ENCODE assay signal across 8 mouse cellular contexts in genomic region chr11:18957805-18958770, GRCm38 (mm10).
DNase-seq lines count a peak whose midpoint lies in the region; ATAC-seq and TF ChIP-seq lines count a peak whose summit lies in the region.

No protein-coding gene starts in this region.

- no peaks in the 10 kb centered on the region for H3K9me3 ChIP-seq in heart, postnatal 0 days (replicated peaks; ENCODE audit: control insufficient read depth, low read length)
- no peaks in the 10 kb centered on the region for H3K9me3 ChIP-seq in limb, embryonic 14.5 days (ENCODE audit: control insufficient read depth, low read length)
- H3K9me3 ChIP-seq in midbrain, embryonic 15.5 days = no peaks in the 10 kb centered on the region

- peak; percentile 69 for TF ChIP-seq EP300 in heart, postnatal 0 days (IDR thresholded peaks at IDR 0.05; ENCODE audit: low read depth)

- H3K4me2 ChIP-seq in heart, postnatal 0 days (ENCODE audit: low read depth, low read length) = peak overlapping the region; percentile 54
- H3K4me2 ChIP-seq in limb, embryonic 14.5 days (replicated peaks; ENCODE audit: low read depth, low read length, severe bottlenecking) = peak overlapping the region; percentile 39
- peak overlapping the region; percentile 41 for H3K4me2 ChIP-seq in midbrain, embryonic 15.5 days

- H3K27ac ChIP-seq in thymus, adult 2 months (ENCODE audit: control insufficient read depth, insufficient read depth, low read length) = no peak overlapping the region
- peak overlapping the region; percentile 91 for H3K27ac ChIP-seq in heart, postnatal 0 days (ENCODE audit: low read depth)
- no peak overlapping the region for H3K27ac ChIP-seq in limb, embryonic 14.5 days (replicated peaks; ENCODE audit: low read depth, low read length)
- H3K27ac ChIP-seq in midbrain, embryonic 15.5 days = 0 out of 2 replicates have a peak overlapping the region, but pooled peaks have one; percentile 39

- no peaks in the 10 kb centered on the region for H3K27me3 ChIP-seq in thymus, adult 2 months (ENCODE audit: control insufficient read depth, insufficient read depth, low read length)
- no peaks in the 10 kb centered on the region for H3K27me3 ChIP-seq in heart, postnatal 0 days (ENCODE audit: control insufficient read depth, insufficient read depth, low read length)
- H3K27me3 ChIP-seq in limb, embryonic 14.5 days (ENCODE audit: control insufficient read depth, insufficient read depth, low read length) = no peaks in the 10 kb centered on the region
- H3K27me3 ChIP-seq in midbrain, embryonic 15.5 days (replicated peaks) = no peaks in the 10 kb centered on the region

- H3K9ac ChIP-seq in heart, postnatal 0 days (replicated peaks; ENCODE audit: low read depth, low read length) = peak overlapping the region; percentile 13; the same call in 1 of the 2 replicates
- no peak overlapping the region for H3K9ac ChIP-seq in limb, embryonic 14.5 days (ENCODE audit: low read depth, low read length, severe bottlenecking)
- no peak overlapping the region for H3K9ac ChIP-seq in midbrain, embryonic 15.5 days

- 18% methylated on average over 12 of the region's 12 CpGs for WGBS in thymus, adult 2 months
- 9% methylated on average over 12 of the region's 12 CpGs for WGBS in heart, postnatal 0 days
- WGBS in limb, embryonic 14.5 days = 41% methylated on average over 12 of the region's 12 CpGs
- WGBS in midbrain, embryonic 15.5 days = 51% methylated on average over 12 of the region's 12 CpGs

- peak; percentile 81 for ATAC-seq in heart, postnatal 0 days (ENCODE audit: insufficient read depth, low read depth)
- ATAC-seq in limb, embryonic 14.5 days (ENCODE audit: low FRiP score, low read depth) = no peak
- ATAC-seq in midbrain, embryonic 15.5 days (replicated peaks) = peak; percentile 51; the same call in 1 of the 2 replicates

- TF ChIP-seq POLR2A in thymus, adult 2 months (IDR thresholded peaks at IDR 0.05; ENCODE audit: control insufficient read depth, extremely low read depth, insufficient read depth, low read length, poor library complexity) = no peak
- no peak for TF ChIP-seq POLR2A in limb, embryonic 14.5 days (IDR thresholded peaks at IDR 0.05; ENCODE audit: borderline replicate concordance, extremely low read depth, insufficient read depth, insufficient read length)

- TF ChIP-seq CTCF in thymus, adult 2 months (IDR thresholded peaks at IDR 0.05; ENCODE audit: borderline replicate concordance, control insufficient read depth, extremely low read depth, insufficient read depth, low read length, poor library complexity) = no peak
- no peak for TF ChIP-seq CTCF in heart, postnatal 0 days (IDR thresholded peaks at IDR 0.05; ENCODE audit: low read depth)

- peak; percentile 35 for DNase-seq in adrenal gland, adult 2 months
- no peak for DNase-seq in adrenal gland, adult 18-20 months (ENCODE audit: low spot score in 2 of 2)
- DNase-seq in thymus, adult 2 months = peak; percentile 13
- no peak for DNase-seq in thymus, adult 18-20 months
- peak; percentile 83 for DNase-seq in heart, postnatal 0 days (ENCODE audit: low spot score)
- peak; percentile 56 for DNase-seq in limb, embryonic 14.5 days (ENCODE audit: low spot score)
- DNase-seq in layer of hippocampus, postnatal 36 days = no peak

- no peak overlapping the region for H3K4me3 ChIP-seq in thymus, adult 2 months (ENCODE audit: control insufficient read depth, insufficient read depth, low read length)
- H3K4me3 ChIP-seq in heart, postnatal 0 days (ENCODE audit: low read depth, low read length) = peak overlapping the region; percentile 29
- H3K4me3 ChIP-seq in limb, embryonic 14.5 days (replicated peaks; ENCODE audit: low read length) = no peak overlapping the region
- H3K4me3 ChIP-seq in midbrain, embryonic 15.5 days = peak overlapping the region; percentile 23

- peaks cover 7% of the 10 kb centered on the region; the same call in 1 of the 2 replicates for H3K4me1 ChIP-seq in thymus, adult 2 months (replicated peaks; ENCODE audit: control insufficient read depth, insufficient read depth, low read length)
- H3K4me1 ChIP-seq in heart, postnatal 0 days (ENCODE audit: control insufficient read depth, insufficient read depth) = peaks cover 64% of the 10 kb centered on the region
- 0 out of 2 replicates have a peak, but pooled peaks cover 2% of the 10 kb centered on the region for H3K4me1 ChIP-seq in limb, embryonic 14.5 days (ENCODE audit: control insufficient read depth, insufficient read depth, low read length)
- peaks cover 11% of the 10 kb centered on the region for H3K4me1 ChIP-seq in midbrain, embryonic 15.5 days

- H3K36me3 ChIP-seq in thymus, adult 2 months (ENCODE audit: control insufficient read depth, insufficient read depth, low read length) = no peaks in the 10 kb centered on the region
- 0 out of 2 replicates have a peak, but pooled peaks cover 4% of the 10 kb centered on the region for H3K36me3 ChIP-seq in heart, postnatal 0 days (replicated peaks; ENCODE audit: control insufficient read depth, insufficient read depth, low read length)
- no peaks in the 10 kb centered on the region for H3K36me3 ChIP-seq in limb, embryonic 14.5 days (ENCODE audit: control insufficient read depth, insufficient read depth, low read length)
- H3K36me3 ChIP-seq in midbrain, embryonic 15.5 days (replicated peaks) = no peaks in the 10 kb centered on the region

Comparison
In these comparisons a context has a peak if more than half of its experiments do, and no peak if none do; other contexts are left out.
1. DNase-seq: peak in adrenal gland, adult 2 months (single experiment), thymus, adult 2 months (single experiment), heart, postnatal 0 days (single experiment) and limb, embryonic 14.5 days (single experiment); none in adrenal gland, adult 18-20 months (0 of 2), thymus, adult 18-20 months (0 of 2) and layer of hippocampus, postnatal 36 days (0 of 2).
2. H3K27ac ChIP-seq: peak in heart, postnatal 0 days (single experiment) and midbrain, embryonic 15.5 days (single experiment); none in thymus, adult 2 months (single experiment) and limb, embryonic 14.5 days (single experiment).
3. H3K4me3 ChIP-seq: peak in heart, postnatal 0 days (single experiment) and midbrain, embryonic 15.5 days (single experiment); none in thymus, adult 2 months (single experiment) and limb, embryonic 14.5 days (single experiment).
4. Peak in every context shown above with its lines, with median percentiles within 50 percentile points of each other: H3K4me2 ChIP-seq.